Mouse (Mus musculus) liver, embryonic 11.5 days (tissue): ENCODE measurements around the gene Foxb1. TPM values are rescaled to one million over a fixed set of nuclear protein-coding genes. Genes with fewer than 3 reads are reported as not detected.
A peak's percentile ranks its signal among the peaks of the same experiment; 100 is the strongest.

Experiments
- ATAC-seq: fragments of 200-750 bp; cut with Nextera tagmentation; replicated peaks from 2 replicates; pipeline ENCODE4 v1.8.0; 2017; ENCODE audit warnings: moderate number of reproducible peaks, mild to moderate bottlenecking, moderate TSS enrichment, moderate library complexity; ENCODE audit not compliant: low FRiP score
- DNase-seq: peaks from one replicate; pipeline ENCODE4 v3.0.0-alpha.2; 2017; ENCODE audit warnings: low spot score
- H3K27ac ChIP-seq: fragments of 300-500 bp; sonication (generic); 2 replicates; pipeline ENCODE4 v1.5.1; 2014; ENCODE audit warnings: mild to moderate bottlenecking, low read depth, low read length, control low read depth
- H3K27me3 ChIP-seq: fragments of 300-500 bp; sonication (generic); replicated peaks from 2 replicates; pipeline ENCODE4 v1.6.1; 2014; ENCODE audit warnings: low read length, mixed read lengths; ENCODE audit not compliant: control insufficient read depth, insufficient read depth
- H3K36me3 ChIP-seq: fragments of 300-500 bp; sonication (generic); 2 replicates; pipeline ENCODE4 v1.6.1; 2014; ENCODE audit warnings: mild to moderate bottlenecking, low read length, moderate library complexity, mixed read lengths; ENCODE audit not compliant: control insufficient read depth, insufficient read depth
- H3K4me1 ChIP-seq: fragments of 300-500 bp; sonication (generic); replicated peaks from 2 replicates; pipeline ENCODE4 v1.6.1; 2014; ENCODE audit warnings: low read length, mixed read lengths; ENCODE audit not compliant: control insufficient read depth, insufficient read depth
- H3K4me2 ChIP-seq: fragments of 300-500 bp; sonication (generic); 2 replicates; pipeline ENCODE4 v1.6.1; 2014; ENCODE audit warnings: mild to moderate bottlenecking, control low read depth, moderate library complexity
- H3K4me3 ChIP-seq: fragments of 300-500 bp; sonication (generic); 2 replicates; pipeline ENCODE4 v1.5.1; 2014; ENCODE audit warnings: low read depth, low read length, control low read depth
- H3K9ac ChIP-seq: fragments of 300-500 bp; sonication (generic); 2 replicates; pipeline ENCODE4 v1.6.1; 2014; ENCODE audit warnings: low read depth, low read length, control low read depth
- H3K9me3 ChIP-seq: fragments of 300-500 bp; sonication (generic); 2 replicates; pipeline ENCODE4 v1.6.1; 2016; ENCODE audit warnings: low read length, inconsistent platforms, mixed read lengths; ENCODE audit not compliant: control insufficient read depth
- WGBS: fragments of 180-500 bp; shearing (Covaris S2); extraction: QIAGEN DNeasy Blood & Tissue Kit; methylation state at CpG from one replicate; pipeline ENCODE4 v1.1.7; 2014; 5-methylcytosine and 5-hydroxymethylcytosine counted together
- polyA plus RNA-seq: library from polyadenylated mRNA; unstranded; fragments of >200 nt; fragmentation: Nextera tagmentation; extraction: Ambion mirVana; gene quantifications from 2 replicates; pipeline ENCODE4 v1.2.1, GENCODE M21; 2014

Gene Foxb1
- polyA plus RNA-seq, 1 experiment from 2014 or later, result not detected

GRCm38 (mm10) chr9:69766301-69766700 is 5.6 kb upstream of the Foxb1 start:
- Histone ChIP-seq H3K4me3 (no peak overlapping the region), H3K9me3 (no peaks in the 10 kb centered on the region), H3K27ac (no peak overlapping the region), H3K9ac (no peak overlapping the region), H3K36me3 (no peaks in the 10 kb centered on the region), H3K27me3 (peaks cover 99% of the 10 kb centered on the region), H3K4me1 (no peaks in the 10 kb centered on the region), H3K4me2 (no peak overlapping the region)
- DNase-seq (no peak), ATAC-seq (no peak)
- WGBS, result 2% methylated on average over 8 of the region's 8 CpGs

- no peaks in the 10 kb centered on the region for H3K36me3 ChIP-seq
- WGBS, result 2% methylated on average over 8 of the region's 8 CpGs
Observed at GRCm38 (mm10) chr9:69765483-69766050, 4.8 kb upstream of the Foxb1 start.

GRCm38 (mm10) chr9:69764586-69765482 is 4.1 kb upstream of the Foxb1 start:
- H3K9me3 ChIP-seq, result no peaks in the 10 kb centered on the region
- no peaks in the 10 kb centered on the region for H3K4me1 ChIP-seq
- 2% methylated on average over 42 of the region's 42 CpGs for WGBS
- H3K27me3 ChIP-seq, result peaks cover 99% of the 10 kb centered on the region
- H3K27ac ChIP-seq, result no peak overlapping the region
- H3K9ac ChIP-seq, result no peak overlapping the region
- DNase-seq (no peak), ATAC-seq (no peak)
- no peak overlapping the region for H3K4me2 ChIP-seq
- no peak overlapping the region for H3K4me3 ChIP-seq
- no peaks in the 10 kb centered on the region for H3K36me3 ChIP-seq

More at GRCm38 (mm10) chr9:69765483-69766050, 4.8 kb upstream of the Foxb1 start:
- H3K4me3 ChIP-seq, result no peak overlapping the region
- H3K27ac ChIP-seq, result no peak overlapping the region
- no peaks in the 10 kb centered on the region for H3K4me1 ChIP-seq
- no peak overlapping the region for H3K9ac ChIP-seq
- no peak for DNase-seq
- H3K4me2 ChIP-seq, result no peak overlapping the region
- no peak for ATAC-seq
- peaks cover 99% of the 10 kb centered on the region for H3K27me3 ChIP-seq
- no peaks in the 10 kb centered on the region for H3K9me3 ChIP-seq

- no peaks in the 10 kb centered on the region for H3K9me3 ChIP-seq
- H3K4me2 ChIP-seq, result no peak overlapping the region
- no peak for DNase-seq
- peaks cover 99% of the 10 kb centered on the region for H3K27me3 ChIP-seq
- 3% methylated on average over 25 of the region's 25 CpGs for WGBS
- no peak overlapping the region for H3K9ac ChIP-seq
- no peaks in the 10 kb centered on the region for H3K36me3 ChIP-seq
- H3K4me3 ChIP-seq, result no peak overlapping the region
- ATAC-seq, result no peak
- H3K27ac ChIP-seq, result no peak overlapping the region
- no peaks in the 10 kb centered on the region for H3K4me1 ChIP-seq
Observed at GRCm38 (mm10) chr9:69763681-69764585, 3.2 kb upstream of the Foxb1 start.

GRCm38 (mm10) chr9:69762703-69763102 is 2.0 kb upstream of the Foxb1 start:
- H3K9me3 ChIP-seq, result no peaks in the 10 kb centered on the region
- peaks cover 99% of the 10 kb centered on the region for H3K27me3 ChIP-seq
- H3K27ac ChIP-seq, result no peak overlapping the region
- no peak overlapping the region for H3K4me3 ChIP-seq
- 2% methylated on average over 14 of the region's 14 CpGs for whole genome bisulfite sequencing
- no peak for ATAC-seq
- no peaks in the 10 kb centered on the region for H3K4me1 ChIP-seq
- H3K36me3 ChIP-seq, result no peaks in the 10 kb centered on the region
- no peak overlapping the region for H3K4me2 ChIP-seq
- peak; percentile 37 for DNase-seq
- H3K9ac ChIP-seq, result no peak overlapping the region

- Histone ChIP-seq H3K27ac (no peak overlapping the region), H3K27me3 (peaks cover 99% of the 10 kb centered on the region), H3K4me2 (no peak overlapping the region), H3K4me1 (no peaks in the 10 kb centered on the region), H3K9me3 (no peaks in the 10 kb centered on the region), H3K9ac (no peak overlapping the region), H3K4me3 (no peak overlapping the region), H3K36me3 (no peaks in the 10 kb centered on the region)
- WGBS, result 5% methylated on average over 12 of the region's 12 CpGs
- no peak for ATAC-seq
- DNase-seq, result no peak
Observed at GRCm38 (mm10) chr9:69762221-69762620, 1.5 kb upstream of the Foxb1 start.

GRCm38 (mm10) chr9:69761569-69761968 is 829 bp upstream of the Foxb1 start:
- Histone ChIP-seq H3K9me3 (no peaks in the 10 kb centered on the region), H3K27me3 (peaks cover 100% of the 10 kb centered on the region), H3K36me3 (no peaks in the 10 kb centered on the region), H3K4me2 (no peak overlapping the region), H3K27ac (no peak overlapping the region), H3K4me1 (no peaks in the 10 kb centered on the region), H3K9ac (no peak overlapping the region), H3K4me3 (no peak overlapping the region)
- WGBS, result 3% methylated on average over 10 of the region's 10 CpGs
- no peak for ATAC-seq
- DNase-seq, result no peak

GRCm38 (mm10) chr9:69759721-69760221 is 969 bp downstream of the Foxb1 start:
- ATAC-seq (no peak), DNase-seq (no peak)
- Histone ChIP-seq H3K4me3 (no peak overlapping the region), H3K4me2 (no peak overlapping the region), H3K27me3 (peaks cover 100% of the 10 kb centered on the region), H3K9me3 (no peaks in the 10 kb centered on the region), H3K9ac (no peak overlapping the region), H3K27ac (no peak overlapping the region), H3K4me1 (no peaks in the 10 kb centered on the region), H3K36me3 (no peaks in the 10 kb centered on the region)
- under 1% methylated on average over 44 of the region's 44 CpGs for WGBS
